Mouse (Mus musculus) midbrain, embryonic 11.5 days (tissue): Measurements from ENCODE around the gene Rpl22. TPM values are rescaled to one million over a fixed set of nuclear protein-coding genes. Genes with fewer than 3 reads are reported as not detected.
A peak's percentile ranks its signal among the peaks of the same experiment; 100 is the strongest.

ENCODE experiments used
- ATAC-seq: fragments of 200-750 bp; cut with Nextera tagmentation; 2 replicates; pipeline ENCODE4 v1.8.0; 2017; ENCODE audit warnings: moderate TSS enrichment, moderate library complexity; ENCODE audit not compliant: low FRiP score
- DNase-seq: peaks from one replicate; pipeline ENCODE4 v3.0.0; 2015; ENCODE audit warnings: low spot score; ENCODE audit errors: missing footprints
- H3K27ac ChIP-seq: fragments of 300-500 bp; sonication (generic); 2 replicates; pipeline ENCODE4 v1.5.1; 2014; ENCODE audit warnings: low read depth, low read length
- H3K27me3 ChIP-seq: fragments of 300-500 bp; sonication (generic); 2 replicates; pipeline ENCODE4 v1.6.1; 2014; ENCODE audit warnings: mild to moderate bottlenecking, low read length, moderate library complexity, mixed read lengths; ENCODE audit not compliant: control insufficient read depth, insufficient read depth
- H3K36me3 ChIP-seq: fragments of 300-500 bp; sonication (generic); 2 replicates; pipeline ENCODE4 v1.6.1; 2014; ENCODE audit warnings: mild to moderate bottlenecking, low read length, moderate library complexity, mixed read lengths; ENCODE audit not compliant: control insufficient read depth, insufficient read depth
- H3K4me1 ChIP-seq: fragments of 300-500 bp; sonication (generic); 2 replicates; pipeline ENCODE4 v1.6.1; 2014; ENCODE audit warnings: low read length; ENCODE audit not compliant: control insufficient read depth, insufficient read depth
- H3K4me2 ChIP-seq: fragments of 300-500 bp; sonication (generic); 2 replicates; pipeline ENCODE4 v1.6.1; 2014; ENCODE audit warnings: mild to moderate bottlenecking, moderate library complexity
- H3K4me3 ChIP-seq: fragments of 300-500 bp; sonication (generic); 2 replicates; pipeline ENCODE4 v1.5.1; 2014; ENCODE audit warnings: low read depth, low read length
- H3K9ac ChIP-seq: fragments of 300-500 bp; sonication (generic); 2 replicates; pipeline ENCODE4 v1.6.1; 2014; ENCODE audit warnings: low read length
- H3K9me3 ChIP-seq: fragments of 300-500 bp; sonication (generic); 2 replicates; pipeline ENCODE4 v1.6.1; 2016; ENCODE audit warnings: low read length; ENCODE audit not compliant: control insufficient read depth
- WGBS: fragments of 180-500 bp; shearing (Covaris S2); extraction: QIAGEN DNeasy Blood & Tissue Kit; methylation state at CpG from one replicate; pipeline ENCODE4 v1.1.7; 2014; 5-methylcytosine and 5-hydroxymethylcytosine counted together
- polyA plus RNA-seq: library from polyadenylated mRNA; unstranded; fragments of >200 nt; fragmentation: Nextera tagmentation; extraction: Ambion mirVana; gene quantifications from 2 replicates; pipeline ENCODE4 v1.2.1, GENCODE M21; 2014

Rpl22 gene
- polyA plus RNA-seq, 1 experiment from 2014 or later: 357 TPM

DNA sequence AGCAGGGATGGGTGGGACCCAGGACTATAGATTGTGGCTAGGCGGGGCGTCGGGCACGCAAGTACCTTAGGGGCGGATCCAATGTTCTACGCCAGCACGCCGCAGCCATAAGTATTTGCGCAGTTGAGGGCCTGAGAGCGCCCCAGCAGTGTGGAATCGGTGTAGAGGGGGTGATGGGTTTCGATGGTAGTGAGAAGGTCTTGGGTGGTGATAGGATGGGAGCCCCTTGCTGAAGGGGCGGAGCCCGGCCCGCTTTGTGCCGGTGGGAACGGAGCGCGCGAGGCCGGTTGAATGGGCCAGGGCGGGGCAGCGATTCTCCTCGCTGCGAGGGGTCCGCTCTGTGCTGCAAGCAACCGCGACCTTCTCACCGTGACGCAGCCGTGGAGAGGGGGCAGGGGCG, 39.4 kb upstream of the Rpl22 start:
- under 1% methylated on average over 32 of the region's 32 CpGs for WGBS
- Histone ChIP-seq H3K9ac (peak overlapping the region; percentile 18; the same call in 1 of the 2 replicates), H3K4me3 (peak overlapping the region; percentile 22), H3K36me3 (no peaks in the 10 kb centered on the region), H3K27me3 (peaks cover 92% of the 10 kb centered on the region), H3K27ac (no peak overlapping the region), H3K9me3 (no peaks in the 10 kb centered on the region), H3K4me1 (peaks cover 52% of the 10 kb centered on the region), H3K4me2 (peak overlapping the region; percentile 49)
- DNase-seq: peak; percentile 92
- peak; percentile 9 for ATAC-seq

DNA sequence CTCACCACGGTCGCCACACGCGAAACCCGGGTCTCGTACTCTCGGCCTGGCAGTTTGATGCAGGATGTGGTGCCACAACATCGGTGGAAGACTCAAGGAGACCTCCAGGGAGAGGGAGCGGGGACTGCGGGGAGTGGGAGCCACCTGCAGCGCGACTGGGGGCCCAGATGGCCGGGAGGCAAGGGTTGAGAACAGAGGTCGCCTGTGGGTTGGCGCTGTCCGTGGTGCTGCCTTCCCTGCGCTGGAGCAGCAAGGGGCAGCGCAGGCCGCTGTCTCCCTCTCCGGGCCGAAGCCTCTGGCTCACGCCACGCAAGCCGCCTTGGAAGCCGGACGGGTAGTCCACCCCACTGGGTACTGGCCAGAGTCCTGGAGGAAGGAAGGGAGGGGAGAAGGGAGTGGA, 38.7 kb upstream of the Rpl22 start:
- DNase-seq (peak; percentile 97), ATAC-seq (no peak)
- peak overlapping the region; percentile 49 for H3K4me2 ChIP-seq
- H3K27ac ChIP-seq: no peak overlapping the region
- peaks cover 91% of the 10 kb centered on the region for H3K27me3 ChIP-seq
- H3K36me3 ChIP-seq: no peaks in the 10 kb centered on the region
- peaks cover 59% of the 10 kb centered on the region for H3K4me1 ChIP-seq
- peak overlapping the region; percentile 22; the same call in 1 of the 2 replicates for H3K4me3 ChIP-seq
- WGBS: 3% methylated on average over 26 of the region's 26 CpGs
- no peaks in the 10 kb centered on the region for H3K9me3 ChIP-seq
- peak overlapping the region; percentile 36; the same call in 1 of the 2 replicates for H3K9ac ChIP-seq

DNA sequence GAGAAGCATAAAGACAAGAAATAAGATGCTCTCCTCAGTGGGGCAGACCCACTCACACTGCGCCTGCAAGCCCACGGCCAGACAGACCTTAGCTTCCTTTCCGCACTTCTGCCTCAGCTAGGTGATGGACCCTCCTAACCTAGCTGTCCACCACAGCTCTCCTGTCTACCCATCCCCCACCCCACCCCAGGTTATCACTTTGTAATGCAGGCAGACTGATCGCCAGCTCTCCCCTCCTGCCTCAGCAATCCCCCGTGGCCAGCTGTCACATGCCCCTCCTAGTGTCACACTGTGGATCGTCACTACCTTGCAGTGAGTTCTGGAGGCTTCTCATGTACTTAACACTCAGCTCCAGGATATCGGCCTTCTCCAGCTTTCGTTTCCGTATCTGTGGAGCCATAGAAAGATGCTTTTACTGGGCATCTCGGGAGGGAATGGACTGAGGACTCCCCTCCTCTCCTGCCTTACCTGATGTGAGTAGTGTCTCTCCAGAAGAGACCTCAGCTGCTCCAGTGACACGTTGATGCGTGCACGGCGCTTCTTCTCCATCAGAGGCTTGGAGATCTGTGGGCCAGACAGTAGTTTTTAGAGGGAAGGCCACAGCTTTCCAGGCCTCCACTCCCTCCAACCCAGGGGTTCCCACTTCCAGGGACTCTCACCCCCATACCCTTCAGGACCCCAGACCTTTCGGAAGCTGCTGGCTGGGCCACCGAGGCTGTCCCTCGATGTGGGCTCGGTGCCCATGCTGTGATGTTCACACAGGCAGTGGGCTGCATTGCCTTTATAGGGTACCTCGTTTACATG, 38.0 kb upstream of the Rpl22 start:
- Histone ChIP-seq H3K4me1 (peaks cover 65% of the 10 kb centered on the region), H3K9me3 (no peaks in the 10 kb centered on the region), H3K36me3 (no peaks in the 10 kb centered on the region), H3K27ac (no peak overlapping the region), H3K4me2 (peak overlapping the region; percentile 49), H3K27me3 (peaks cover 89% of the 10 kb centered on the region), H3K4me3 (peak overlapping the region; percentile 22; the same call in 1 of the 2 replicates), H3K9ac (peak overlapping the region; percentile 36; the same call in 1 of the 2 replicates)
- 7% methylated on average over 19 of the region's 19 CpGs for WGBS
- DNase-seq: peak; percentile 92
- no peak for ATAC-seq

DNA sequence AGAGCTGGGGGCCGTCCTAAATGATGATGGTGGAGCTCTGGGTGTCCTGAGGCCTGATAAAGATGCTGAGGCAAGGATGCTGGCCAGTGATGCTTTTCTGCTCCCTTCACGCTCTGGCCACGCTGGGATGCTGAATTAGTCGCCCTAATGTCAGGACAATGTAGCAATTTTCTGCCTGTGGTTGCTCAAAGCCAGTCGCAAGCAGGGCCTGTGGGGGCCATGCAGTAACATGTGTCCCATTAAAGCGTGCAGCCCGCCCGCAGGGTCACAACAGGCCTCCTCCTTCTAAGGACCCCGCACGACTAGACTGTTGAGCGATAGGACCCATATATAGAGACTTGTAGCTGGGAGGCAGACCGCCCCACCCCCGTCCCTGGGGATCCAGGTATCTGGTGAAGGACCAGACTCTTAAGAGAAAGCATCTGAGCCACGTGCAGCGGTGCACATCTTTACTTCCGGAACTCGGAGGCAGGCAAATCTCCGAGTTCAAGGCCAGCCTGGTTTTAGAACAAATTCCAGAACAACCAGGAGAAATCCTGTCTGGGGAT, 37.1 kb upstream of the Rpl22 start:
- WGBS: 28% methylated on average over 18 of the region's 18 CpGs
- ATAC-seq (no peak), DNase-seq (peak; percentile 94)
- Histone ChIP-seq H3K4me2 (peak overlapping the region; percentile 49), H3K4me3 (no peak overlapping the region), H3K9me3 (no peaks in the 10 kb centered on the region), H3K27me3 (peaks cover 88% of the 10 kb centered on the region), H3K4me1 (peaks cover 67% of the 10 kb centered on the region), H3K27ac (no peak overlapping the region), H3K9ac (no peak overlapping the region), H3K36me3 (no peaks in the 10 kb centered on the region)

DNA sequence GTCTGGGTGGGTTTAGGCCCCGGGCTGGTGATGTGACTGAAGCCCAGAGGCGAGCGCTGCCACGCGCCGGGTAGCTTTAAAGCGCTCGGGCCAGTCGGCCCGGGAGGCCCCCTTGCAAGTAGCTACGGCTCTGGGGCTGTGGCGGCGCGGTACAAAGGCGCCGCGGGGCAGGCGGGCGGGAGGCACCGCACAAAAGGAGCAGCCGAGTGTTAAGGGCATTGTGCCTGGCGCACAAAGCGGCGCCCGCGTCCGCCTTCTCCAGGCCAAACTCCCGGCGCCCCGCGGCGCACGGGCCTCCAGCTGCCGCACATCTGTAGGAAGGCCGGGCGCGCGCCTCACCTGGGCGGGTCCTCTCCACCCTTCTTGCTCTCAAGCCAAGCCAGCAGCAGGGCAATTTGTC, 35.2 kb upstream of the Rpl22 start:
- ATAC-seq (peak; percentile 64), DNase-seq (peak; percentile 97)
- under 1% methylated on average over 39 of the region's 39 CpGs for WGBS
- Histone ChIP-seq H3K9me3 (no peaks in the 10 kb centered on the region), H3K9ac (peak overlapping the region; percentile 48), H3K4me3 (peak overlapping the region; percentile 25), H3K4me1 (peaks cover 75% of the 10 kb centered on the region), H3K27ac (peak overlapping the region; percentile 30; the same call in 1 of the 2 replicates), H3K27me3 (peaks cover 79% of the 10 kb centered on the region), H3K36me3 (no peaks in the 10 kb centered on the region), H3K4me2 (peak overlapping the region; percentile 45)

DNA sequence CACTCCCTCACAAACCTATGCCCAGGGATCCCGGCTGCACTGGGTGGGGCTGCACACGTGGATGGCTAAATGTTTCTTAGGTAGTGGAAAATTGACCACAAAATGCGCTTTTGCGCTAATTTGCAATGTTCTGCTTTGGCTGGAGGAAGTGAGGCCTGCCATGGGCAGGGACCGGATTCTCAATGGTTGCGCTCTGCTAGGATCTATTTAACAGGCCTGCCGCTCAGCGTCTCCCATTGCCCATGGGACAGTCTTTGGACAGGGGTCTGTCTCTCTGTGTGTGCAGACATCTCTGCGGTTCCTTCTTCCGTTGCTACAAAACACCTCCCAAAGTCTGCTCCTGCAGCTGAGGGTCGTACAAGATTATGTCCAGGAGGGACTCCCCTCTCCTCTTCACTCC, 34.6 kb upstream of the Rpl22 start:
- ATAC-seq (no peak), DNase-seq (peak; percentile 91)
- Histone ChIP-seq H3K4me1 (peaks cover 75% of the 10 kb centered on the region), H3K36me3 (no peaks in the 10 kb centered on the region), H3K27me3 (peaks cover 77% of the 10 kb centered on the region), H3K9me3 (no peaks in the 10 kb centered on the region), H3K4me3 (peak overlapping the region; percentile 25), H3K4me2 (peak overlapping the region; percentile 45), H3K9ac (peak overlapping the region; percentile 48), H3K27ac (no peak overlapping the region)
- WGBS: 6% methylated on average over 11 of the region's 11 CpGs

DNA sequence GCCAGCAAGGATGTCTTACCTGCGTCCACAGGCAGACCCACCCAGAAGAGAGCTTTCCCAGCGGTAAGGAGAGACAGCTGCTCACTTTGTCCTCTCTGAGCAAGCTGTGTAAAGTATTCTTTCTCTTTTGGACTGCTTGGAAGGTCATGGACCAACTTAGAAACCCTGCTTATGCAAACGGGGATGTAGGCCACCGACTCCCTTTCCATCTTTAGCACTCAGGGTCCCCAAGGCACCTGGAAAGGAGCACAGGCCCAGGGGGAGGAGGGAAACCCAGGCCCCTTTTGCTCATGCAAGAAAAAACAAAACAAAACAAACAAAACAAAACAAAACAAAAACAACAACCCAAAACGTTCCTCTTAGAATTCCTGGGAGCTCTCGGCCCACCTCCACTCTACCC, 34.0 kb upstream of the Rpl22 start, which contains the start of gene Hes3:
Gene Hes3 (minus strand): TSS at position 101 of the 400 bp plus-strand sequence.
- Histone ChIP-seq H3K4me3 (peak within 1 kb of the TSS; percentile 25), H3K27me3 (peaks cover 71% of the 10 kb centered on the region), H3K9ac (peak within 1 kb of the TSS; percentile 48), H3K27ac (peak within 1 kb of the TSS; percentile 40), H3K36me3 (no peaks in the 10 kb centered on the region), H3K9me3 (no peaks in the 10 kb centered on the region), H3K4me2 (peak within 1 kb of the TSS; percentile 45), H3K4me1 (peaks cover 71% of the 10 kb centered on the region)
- ATAC-seq (no peak), DNase-seq (peak; percentile 84)
- whole genome bisulfite sequencing: 13% methylated on average over 6 of the region's 6 CpGs

DNA sequence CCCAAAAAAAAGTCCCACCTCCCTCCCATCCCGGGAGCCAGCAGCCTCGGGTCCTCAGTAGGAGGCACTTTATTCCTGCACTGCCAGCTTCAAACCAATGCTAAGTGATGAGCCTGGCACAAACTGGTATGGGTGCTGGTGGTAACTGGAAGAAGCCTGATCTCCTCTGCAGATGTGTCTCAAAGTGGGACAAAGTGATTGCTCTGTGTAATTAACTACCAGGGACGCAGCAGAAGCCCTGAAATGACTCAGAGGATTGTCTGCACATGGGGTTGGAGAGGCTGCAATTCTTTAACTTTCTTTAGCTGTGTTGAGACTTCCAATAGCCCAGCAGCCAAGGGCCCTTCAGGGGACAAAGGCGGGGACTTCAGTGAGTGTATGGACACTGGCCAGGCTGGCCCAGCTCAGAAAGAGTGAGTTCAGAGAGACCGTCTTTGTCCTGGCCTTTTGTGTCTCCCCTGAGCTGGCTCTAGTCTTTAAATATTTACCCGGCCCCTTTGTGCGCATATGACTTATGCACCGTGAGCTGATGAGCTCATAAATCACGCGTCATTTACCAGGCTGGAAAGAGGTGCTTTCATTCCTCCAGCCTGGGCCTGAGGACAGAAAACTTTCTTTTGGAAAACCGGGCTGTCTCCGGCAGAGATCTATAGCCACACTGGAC, 33.3 kb upstream of the Rpl22 start:
- peak overlapping the region; percentile 29 for H3K4me2 ChIP-seq
- peak; percentile 94 for DNase-seq

More for the DNA sequence above, 33.3 kb upstream of the Rpl22 start:
- Histone ChIP-seq H3K9me3 (no peaks in the 10 kb centered on the region), H3K36me3 (no peaks in the 10 kb centered on the region), H3K4me3 (no peak overlapping the region; the same call in 1 of the 2 replicates), H3K9ac (peak overlapping the region; percentile 40), H3K27me3 (peaks cover 65% of the 10 kb centered on the region), H3K27ac (peak overlapping the region; percentile 40), H3K4me1 (peaks cover 66% of the 10 kb centered on the region)
- no peak for ATAC-seq
- WGBS: 7% methylated on average over 12 of the region's 12 CpGs
